In genomic region chr6:127440416-127441104, GRCm38 (mm10) we compare ENCODE assay signal across 9 mouse cellular contexts. TPM values are rescaled to one million over a fixed set of nuclear protein-coding genes. Genes with fewer than 3 reads are reported as not detected.
DNase-seq lines count a peak whose midpoint lies in the region; ATAC-seq and TF ChIP-seq lines count a peak whose summit lies in the region.
"Had no signal": no experiment of that assay in that cellular context is flagged by ENCODE, and none has a peak within 500 bp of the region (broad histone marks: within the 10 kb centered on the region; RNA-seq: fewer than 3 reads in every experiment).

No protein-coding gene starts in this region.

- WGBS in hindbrain, embryonic 16.5 days = 31% methylated on average over 14 of the region's 14 CpGs
- 34% methylated on average over 14 of the region's 14 CpGs for WGBS in midbrain, embryonic 11.5 days
- WGBS in intestine, embryonic 15.5 days = 48% methylated on average over 14 of the region's 14 CpGs

- no peak for TF ChIP-seq CTCF in left cerebral cortex, adult 2 months (IDR thresholded peaks at IDR 0.05)

- 0 out of 2 replicates have a peak overlapping the region, but pooled peaks have one; percentile 6 for H3K4me3 ChIP-seq in left cerebral cortex, adult 2 months
- H3K4me3 ChIP-seq in hindbrain, embryonic 16.5 days (ENCODE audit: low read length) = no peak overlapping the region
- H3K4me3 ChIP-seq in midbrain, embryonic 11.5 days (ENCODE audit: low read depth, low read length) = no peak overlapping the region
- no peak overlapping the region for H3K4me3 ChIP-seq in intestine, embryonic 15.5 days (replicated peaks)

- H3K36me3 ChIP-seq in hindbrain, embryonic 16.5 days (ENCODE audit: control insufficient read depth, insufficient read depth, low read length) = no peaks in the 10 kb centered on the region
- no peaks in the 10 kb centered on the region for H3K36me3 ChIP-seq in midbrain, embryonic 11.5 days (ENCODE audit: control insufficient read depth, insufficient read depth, low read length)
- no peaks in the 10 kb centered on the region for H3K36me3 ChIP-seq in intestine, embryonic 15.5 days

- H3K9me3 ChIP-seq in hindbrain, embryonic 16.5 days (ENCODE audit: control insufficient read depth, low read length) = no peaks in the 10 kb centered on the region
- H3K9me3 ChIP-seq in midbrain, embryonic 11.5 days (ENCODE audit: control insufficient read depth, low read length) = 0 out of 2 replicates have a peak, but pooled peaks cover 2% of the 10 kb centered on the region
- H3K9me3 ChIP-seq in intestine, embryonic 15.5 days = no peaks in the 10 kb centered on the region

- intact Hi-C loops in left cerebral cortex, adult 2 months (cut with DNase I) = no loop called here

- peaks cover 7% of the 10 kb centered on the region for H3K4me1 ChIP-seq in hindbrain, embryonic 16.5 days (ENCODE audit: control insufficient read depth, insufficient read depth, low read depth, low read length)
- peaks cover 41% of the 10 kb centered on the region for H3K4me1 ChIP-seq in midbrain, embryonic 11.5 days (ENCODE audit: control insufficient read depth, insufficient read depth, low read length)
- H3K4me1 ChIP-seq in intestine, embryonic 15.5 days (replicated peaks) = no peaks in the 10 kb centered on the region

- no peak overlapping the region for H3K27ac ChIP-seq in left cerebral cortex, adult 2 months
- H3K27ac ChIP-seq in hindbrain, embryonic 16.5 days (ENCODE audit: low read depth, low read length) = peak overlapping the region; percentile 69; the same call in 1 of the 2 replicates
- H3K27ac ChIP-seq in midbrain, embryonic 11.5 days (ENCODE audit: low read depth, low read length) = no peak overlapping the region; the same call in 1 of the 2 replicates
- H3K27ac ChIP-seq in intestine, embryonic 15.5 days = no peak overlapping the region

- peak overlapping the region; percentile 37 for H3K4me2 ChIP-seq in hindbrain, embryonic 16.5 days (ENCODE audit: low read length)
- peak overlapping the region; percentile 40 for H3K4me2 ChIP-seq in midbrain, embryonic 11.5 days
- no peak overlapping the region for H3K4me2 ChIP-seq in intestine, embryonic 15.5 days (replicated peaks)

- 0 out of 2 replicates have a peak overlapping the region, but pooled peaks have one; percentile 0 for H3K9ac ChIP-seq in hindbrain, embryonic 16.5 days (ENCODE audit: low read depth, low read length)
- 0 out of 2 replicates have a peak overlapping the region, but pooled peaks have one; percentile 18 for H3K9ac ChIP-seq in midbrain, embryonic 11.5 days (ENCODE audit: low read length)
- no peak overlapping the region for H3K9ac ChIP-seq in intestine, embryonic 15.5 days

- DNase-seq in left cerebral cortex, adult 2 months (ENCODE audit: extremely low spot score in 1 of 2, low spot score in 2 of 2) = peak in 1 of 2 experiments; percentile 26
- DNase-seq in left cerebral cortex, adult 11 months (ENCODE audit: low spot score) = no peak
- no peak for DNase-seq in midbrain, embryonic 11.5 days (ENCODE audit: low spot score, missing footprints)
- DNase-seq in right cerebral cortex, postnatal 4 days = peak; percentile 44
- no peak for DNase-seq in gastrocnemius, postnatal 10 days
- no peak for DNase-seq in urinary bladder, postnatal 36 days (ENCODE audit: low spot score in 2 of 2)
- DNase-seq: kidney, adult 11 months had no signal

- H3K27me3 ChIP-seq in hindbrain, embryonic 16.5 days (replicated peaks; ENCODE audit: control insufficient read depth, insufficient read depth, low read length) = no peaks in the 10 kb centered on the region; the same call in 1 of the 2 replicates
- H3K27me3 ChIP-seq in midbrain, embryonic 11.5 days (ENCODE audit: control insufficient read depth, insufficient read depth, low read length) = no peaks in the 10 kb centered on the region
- H3K27me3 ChIP-seq in intestine, embryonic 15.5 days (replicated peaks) = no peaks in the 10 kb centered on the region

- ATAC-seq in hindbrain, embryonic 16.5 days = peak; percentile 97
- peak; percentile 63 for ATAC-seq in midbrain, embryonic 11.5 days (ENCODE audit: low FRiP score)
- no peak for ATAC-seq in intestine, embryonic 15.5 days

RNA-seq across cellular contexts. Expression of gene Parp11, which starts 6.1 kb away (rescaled TPM):
- total RNA-seq in left cerebral cortex, adult 2 months (2021) = 10 to 100 TPM; 32.8 to 34.7 TPM
- polyA plus RNA-seq in hindbrain, embryonic 16.5 days (2015; fragmentation: Nextera tagmentation; extraction: Ambion mirVana) = 69.2 and 80.6 TPM in 2 replicates
- polyA plus RNA-seq in midbrain, embryonic 11.5 days (2014; fragmentation: Nextera tagmentation; extraction: Ambion mirVana) = 62.1 and 64.9 TPM in 2 replicates
- 1 to 10 TPM; 7.6 to 9.2 TPM for total RNA-seq in gastrocnemius, postnatal 10 days (2021)
- 19.3 and 20.6 TPM in 2 replicates for polyA plus RNA-seq in intestine, embryonic 15.5 days (2015; fragmentation: Nextera tagmentation; extraction: Ambion mirVana)
